Mouse (Mus musculus): ENCODE measurements around the gene Vcam1.

Gene Vcam1

GRCm38 (mm10) chr3:116130711-116131110, 1.2 kb upstream of the Vcam1 start:
- TF ChIP-seq GATA4 (IDR thresholded peaks at IDR 0.05; ENCODE audit: insufficient replicate concordance, low read length) = no peak

GRCm38 (mm10) chr3:116129841-116130595, 530 bp upstream of the Vcam1 start:
- no peak for TF ChIP-seq GATA4 (IDR thresholded peaks at IDR 0.05; ENCODE audit: insufficient replicate concordance, low read length)

GRCm38 (mm10) chr3:116128311-116129204, 930 bp downstream of the Vcam1 start:
- TF ChIP-seq GATA4 (IDR thresholded peaks at IDR 0.05; ENCODE audit: insufficient replicate concordance, low read length) = no peak

GRCm38 (mm10) chr3:116127836-116128235, 1.7 kb downstream of the Vcam1 start:
- TF ChIP-seq GATA4 (IDR thresholded peaks at IDR 0.05; ENCODE audit: insufficient replicate concordance, low read length) = no peak

- no peak for TF ChIP-seq GATA4 (IDR thresholded peaks at IDR 0.05; ENCODE audit: insufficient replicate concordance, low read length)
Observed at GRCm38 (mm10) chr3:116127281-116127680, 2.2 kb downstream of the Vcam1 start.

- no peak for TF ChIP-seq GATA4 (IDR thresholded peaks at IDR 0.05; ENCODE audit: insufficient replicate concordance, low read length)
Observed at GRCm38 (mm10) chr3:116126508-116127190, 2.8 kb downstream of the Vcam1 start.

- no peak for TF ChIP-seq GATA4 (IDR thresholded peaks at IDR 0.05; ENCODE audit: insufficient replicate concordance, low read length)
Observed at GRCm38 (mm10) chr3:116126070-116126469, 3.4 kb downstream of the Vcam1 start.

GRCm38 (mm10) chr3:116123827-116124226, 5.7 kb downstream of the Vcam1 start:
- no peak for TF ChIP-seq GATA4 (IDR thresholded peaks at IDR 0.05; ENCODE audit: insufficient replicate concordance, low read length)

GRCm38 (mm10) chr3:116122696-116123095, 6.8 kb downstream of the Vcam1 start:
- TF ChIP-seq GATA4 (IDR thresholded peaks at IDR 0.05; ENCODE audit: insufficient replicate concordance, low read length) = no peak

GRCm38 (mm10) chr3:116121026-116121425, 8.5 kb downstream of the Vcam1 start:
- no peak for TF ChIP-seq GATA4 (IDR thresholded peaks at IDR 0.05; ENCODE audit: insufficient replicate concordance, low read length)

GRCm38 (mm10) chr3:116120391-116120790, 9.1 kb downstream of the Vcam1 start:
- TF ChIP-seq GATA4 (IDR thresholded peaks at IDR 0.05; ENCODE audit: insufficient replicate concordance, low read length) = no peak

GRCm38 (mm10) chr3:116119162-116119561, 10.3 kb downstream of the Vcam1 start:
- no peak for TF ChIP-seq GATA4 (IDR thresholded peaks at IDR 0.05; ENCODE audit: insufficient replicate concordance, low read length)

GRCm38 (mm10) chr3:116117046-116117445, 12.4 kb downstream of the Vcam1 start:
- TF ChIP-seq GATA4 (IDR thresholded peaks at IDR 0.05; ENCODE audit: insufficient replicate concordance, low read length) = no peak

- no peak for TF ChIP-seq GATA4 (IDR thresholded peaks at IDR 0.05; ENCODE audit: insufficient replicate concordance, low read length)
Observed at GRCm38 (mm10) chr3:116114249-116115188, 15.0 kb downstream of the Vcam1 start.
